Mouse (Mus musculus): ENCODE data around the gene Nap1l1. TPM values are rescaled to one million over a fixed set of nuclear protein-coding genes. Genes with fewer than 3 reads are reported as not detected.
A peak's percentile ranks its signal among the peaks of the same experiment; 100 is the strongest.

Gene Nap1l1
- polyA plus RNA-seq, 1 experiment from 2014 or later = 163 TPM

DNA sequence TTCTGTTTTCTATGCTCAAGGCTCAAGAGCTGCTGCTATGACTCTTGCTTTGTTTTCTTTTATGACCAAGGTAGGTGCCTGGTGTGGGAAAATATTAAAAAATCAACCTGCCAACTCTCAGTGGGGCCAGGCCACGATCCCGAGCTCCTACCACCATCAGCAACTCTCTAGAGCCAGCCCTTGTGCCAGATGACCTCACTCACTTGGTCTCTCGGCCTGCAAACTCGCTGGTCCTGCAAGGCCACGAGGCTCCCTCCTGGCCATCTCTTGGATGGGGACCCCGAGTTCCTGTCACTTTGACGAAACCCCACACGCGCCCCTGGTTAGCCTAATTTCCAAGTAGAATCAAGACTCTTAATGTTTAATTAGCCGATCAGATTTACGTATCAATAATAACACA lies 20.6 kb upstream of the Nap1l1 start:
- Histone ChIP-seq H3K4me3 (ENCODE audit: low read depth, low read length) (no peak overlapping the region), H3K4me1 (ENCODE audit: control insufficient read depth, insufficient read depth, low read length) (no peaks in the 10 kb centered on the region), H3K27me3 (ENCODE audit: control insufficient read depth, insufficient read depth, low read depth, low read length) (no peaks in the 10 kb centered on the region), H3K9ac (ENCODE audit: low read depth, low read length) (no peak overlapping the region), H3K4me2 (ENCODE audit: low read length) (no peak overlapping the region), H3K36me3 (ENCODE audit: control insufficient read depth, insufficient read depth, low read length) (no peaks in the 10 kb centered on the region), H3K27ac (ENCODE audit: low read length) (no peak overlapping the region), H3K9me3 (replicated peaks; ENCODE audit: control insufficient read depth, low read length, poor library complexity, severe bottlenecking) (no peaks in the 10 kb centered on the region)
- no peak for ATAC-seq
- WGBS = 91% methylated on average over 11 of the region's 11 CpGs

DNA sequence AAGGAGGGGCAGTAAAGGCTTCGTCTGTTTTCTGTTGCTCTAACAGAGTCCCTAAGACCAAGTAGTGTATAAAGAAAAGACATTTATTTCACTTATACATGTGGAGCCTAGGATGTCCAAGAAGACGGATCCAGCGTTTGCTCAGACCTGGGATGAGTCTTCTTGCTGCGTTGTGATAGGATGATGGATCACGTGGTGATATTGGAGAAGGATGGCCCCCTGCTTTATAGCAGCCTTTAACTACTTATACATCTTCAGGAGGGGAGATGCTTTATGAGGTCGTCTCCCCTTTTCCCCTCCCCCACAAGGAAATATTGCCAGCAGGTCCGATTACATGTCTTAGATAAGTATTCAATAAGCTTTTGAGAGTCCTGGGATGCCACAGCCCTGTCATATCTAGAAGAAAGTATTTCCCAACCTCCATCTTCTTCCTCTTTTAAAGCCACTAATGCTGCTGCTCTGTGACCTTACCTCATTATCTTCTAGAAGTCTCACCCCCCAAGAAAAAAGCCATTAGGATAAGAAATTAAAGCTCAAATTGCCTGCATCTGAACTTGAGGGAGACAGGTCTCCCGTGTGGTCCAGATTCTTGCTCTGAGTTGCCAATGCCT lies 18.2 kb upstream of the Nap1l1 start:
- Histone ChIP-seq H3K4me2 (ENCODE audit: low read length) (no peak overlapping the region), H3K4me1 (ENCODE audit: control insufficient read depth, insufficient read depth, low read length) (no peaks in the 10 kb centered on the region), H3K4me3 (ENCODE audit: low read depth, low read length) (no peak overlapping the region), H3K9ac (ENCODE audit: low read depth, low read length) (no peak overlapping the region), H3K27ac (ENCODE audit: low read length) (no peak overlapping the region), H3K9me3 (replicated peaks; ENCODE audit: control insufficient read depth, low read length, poor library complexity, severe bottlenecking) (no peaks in the 10 kb centered on the region), H3K27me3 (ENCODE audit: control insufficient read depth, insufficient read depth, low read depth, low read length) (no peaks in the 10 kb centered on the region), H3K36me3 (ENCODE audit: control insufficient read depth, insufficient read depth, low read length) (no peaks in the 10 kb centered on the region)
- 86% methylated on average over 8 of the region's 8 CpGs for WGBS
- ATAC-seq = no peak

DNA sequence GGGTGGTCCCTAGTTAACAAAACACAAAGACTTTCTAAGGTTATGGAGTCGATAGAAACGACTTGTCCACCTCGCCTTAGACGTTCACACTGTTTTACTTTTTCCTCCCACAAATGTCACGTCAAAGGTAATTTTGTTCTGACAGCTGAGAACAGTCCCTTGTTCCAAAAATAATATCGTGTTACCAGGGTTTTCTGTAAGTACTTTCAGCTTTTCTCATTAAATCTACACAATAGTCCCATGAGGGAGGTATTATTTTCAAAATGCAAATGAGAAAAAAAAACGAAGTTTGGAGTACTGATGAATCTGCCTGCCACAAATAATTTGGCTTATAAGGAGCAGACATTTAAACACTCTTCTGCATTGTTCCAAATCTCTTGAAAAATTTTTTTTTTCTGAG lies 14.9 kb upstream of the Nap1l1 start:
- H3K27me3 ChIP-seq (ENCODE audit: control insufficient read depth, insufficient read depth, low read depth, low read length) = no peaks in the 10 kb centered on the region
- H3K9me3 ChIP-seq (replicated peaks; ENCODE audit: control insufficient read depth, low read length, poor library complexity, severe bottlenecking) = no peaks in the 10 kb centered on the region
- H3K36me3 ChIP-seq (ENCODE audit: control insufficient read depth, insufficient read depth, low read length) = no peaks in the 10 kb centered on the region
- no peak overlapping the region for H3K4me2 ChIP-seq (ENCODE audit: low read length)
- WGBS = 68% methylated on average over 7 of the region's 7 CpGs
- no peak for ATAC-seq
- H3K4me1 ChIP-seq (ENCODE audit: control insufficient read depth, insufficient read depth, low read length) = peaks cover 2% of the 10 kb centered on the region; the same call in 1 of the 2 replicates
- H3K9ac ChIP-seq (ENCODE audit: low read depth, low read length) = no peak overlapping the region
- H3K27ac ChIP-seq (ENCODE audit: low read length) = no peak overlapping the region
- no peak overlapping the region for H3K4me3 ChIP-seq (ENCODE audit: low read depth, low read length)

DNA sequence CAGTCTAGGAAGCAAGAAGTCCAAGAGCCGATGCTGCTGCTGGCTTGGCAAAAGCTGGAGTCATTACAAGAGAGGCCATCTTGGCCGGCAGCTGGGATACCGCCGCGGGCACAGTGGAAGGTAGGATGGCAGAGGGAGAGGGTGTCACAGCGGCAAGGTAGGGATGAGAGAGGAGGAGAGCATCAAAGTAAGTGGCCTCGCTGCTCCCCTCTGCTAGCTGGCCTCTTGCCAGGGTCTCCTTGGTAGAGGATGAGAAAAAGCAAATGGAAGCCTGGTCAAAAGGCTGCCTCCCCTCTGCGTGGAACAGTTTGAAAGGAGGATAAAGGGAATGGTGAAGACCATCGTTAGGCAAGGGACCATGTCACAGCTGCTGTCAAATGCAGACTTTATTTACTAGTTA lies 14.0 kb upstream of the Nap1l1 start:
- H3K27me3 ChIP-seq (ENCODE audit: control insufficient read depth, insufficient read depth, low read depth, low read length) = no peaks in the 10 kb centered on the region
- H3K36me3 ChIP-seq (ENCODE audit: control insufficient read depth, insufficient read depth, low read length) = no peaks in the 10 kb centered on the region
- no peaks in the 10 kb centered on the region for H3K9me3 ChIP-seq (replicated peaks; ENCODE audit: control insufficient read depth, low read length, poor library complexity, severe bottlenecking)
- H3K27ac ChIP-seq (ENCODE audit: low read length) = no peak overlapping the region
- no peak overlapping the region for H3K4me2 ChIP-seq (ENCODE audit: low read length)
- peak; percentile 42; the same call in 1 of the 2 replicates for ATAC-seq
- H3K9ac ChIP-seq (ENCODE audit: low read depth, low read length) = no peak overlapping the region
- 61% methylated on average over 9 of the region's 9 CpGs for WGBS
- peaks cover 2% of the 10 kb centered on the region; the same call in 1 of the 2 replicates for H3K4me1 ChIP-seq (ENCODE audit: control insufficient read depth, insufficient read depth, low read length)
- H3K4me3 ChIP-seq (ENCODE audit: low read depth, low read length) = no peak overlapping the region

DNA sequence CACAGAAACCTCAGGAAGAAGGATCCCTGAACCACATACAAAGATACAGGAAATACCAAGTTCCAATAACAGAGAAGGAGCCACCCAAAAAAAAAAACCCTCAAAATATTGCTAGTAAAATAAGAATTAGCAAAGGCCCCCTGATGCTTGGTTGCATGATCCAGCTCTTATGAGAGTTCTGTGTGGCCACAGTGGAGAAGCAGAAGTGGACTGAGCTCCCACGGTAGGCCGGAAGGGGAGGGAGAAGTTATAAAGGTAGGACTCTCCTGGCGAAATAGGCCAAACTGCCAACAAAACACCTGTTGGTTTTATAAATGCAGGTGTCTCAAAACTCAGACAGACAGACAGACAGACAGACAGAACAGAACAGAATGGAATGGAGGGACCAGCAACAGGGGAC lies 13.1 kb upstream of the Nap1l1 start:
- Histone ChIP-seq H3K27me3 (ENCODE audit: control insufficient read depth, insufficient read depth, low read depth, low read length) (no peaks in the 10 kb centered on the region), H3K9ac (ENCODE audit: low read depth, low read length) (no peak overlapping the region), H3K4me3 (ENCODE audit: low read depth, low read length) (no peak overlapping the region), H3K9me3 (replicated peaks; ENCODE audit: control insufficient read depth, low read length, poor library complexity, severe bottlenecking) (no peaks in the 10 kb centered on the region), H3K4me1 (ENCODE audit: control insufficient read depth, insufficient read depth, low read length) (peaks cover 2% of the 10 kb centered on the region; the same call in 1 of the 2 replicates), H3K4me2 (ENCODE audit: low read length) (no peak overlapping the region), H3K36me3 (ENCODE audit: control insufficient read depth, insufficient read depth, low read length) (no peaks in the 10 kb centered on the region), H3K27ac (ENCODE audit: low read length) (no peak overlapping the region)
- WGBS = 75% methylated on average over 3 of the region's 3 CpGs
- ATAC-seq = no peak

DNA sequence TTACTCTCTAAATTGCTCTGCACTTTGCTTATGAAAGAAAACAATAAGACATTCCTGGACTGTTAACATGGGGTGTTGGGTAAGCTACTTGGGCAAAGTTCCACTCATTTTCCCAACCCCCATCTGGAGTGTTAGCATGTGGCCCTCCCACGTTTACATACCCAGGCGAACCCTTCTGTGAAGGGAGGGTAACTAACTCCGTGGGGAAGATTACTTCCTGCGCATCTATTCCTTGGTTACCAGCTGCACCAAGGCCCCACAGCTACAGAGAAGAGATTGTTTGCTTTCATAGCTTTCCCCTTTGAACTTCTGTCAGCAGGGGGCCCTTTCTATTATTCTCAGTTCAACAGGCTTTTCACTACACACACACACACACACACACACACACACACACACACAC lies 12.6 kb upstream of the Nap1l1 start:
- Histone ChIP-seq H3K4me2 (ENCODE audit: low read length) (no peak overlapping the region), H3K9me3 (replicated peaks; ENCODE audit: control insufficient read depth, low read length, poor library complexity, severe bottlenecking) (no peaks in the 10 kb centered on the region), H3K36me3 (ENCODE audit: control insufficient read depth, insufficient read depth, low read length) (no peaks in the 10 kb centered on the region), H3K9ac (ENCODE audit: low read depth, low read length) (no peak overlapping the region), H3K4me1 (ENCODE audit: control insufficient read depth, insufficient read depth, low read length) (peaks cover 2% of the 10 kb centered on the region; the same call in 1 of the 2 replicates), H3K4me3 (ENCODE audit: low read depth, low read length) (no peak overlapping the region), H3K27me3 (ENCODE audit: control insufficient read depth, insufficient read depth, low read depth, low read length) (no peaks in the 10 kb centered on the region), H3K27ac (ENCODE audit: low read length) (no peak overlapping the region)
- WGBS = 5% methylated on average over 4 of the region's 4 CpGs
- ATAC-seq = no peak

DNA sequence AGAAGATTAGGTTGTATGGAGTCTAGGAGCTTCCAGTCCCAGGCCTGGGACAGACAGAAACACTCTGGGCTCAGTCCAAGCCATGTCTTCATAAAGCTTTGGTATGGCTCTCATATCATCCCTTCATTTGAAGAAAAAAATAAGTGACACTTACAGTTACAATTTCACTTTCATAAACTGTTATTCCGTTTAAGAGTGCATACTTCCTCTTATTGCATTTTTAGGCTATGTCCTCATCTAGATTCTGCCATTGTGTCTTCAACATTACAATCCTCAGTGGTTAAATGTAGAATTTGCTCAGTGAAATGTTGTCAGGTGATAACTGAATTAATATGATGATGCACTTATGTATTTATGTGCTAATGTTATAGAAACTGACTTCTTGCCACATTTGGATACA lies 8.2 kb upstream of the Nap1l1 start:
- H3K9me3 ChIP-seq (replicated peaks; ENCODE audit: control insufficient read depth, low read length, poor library complexity, severe bottlenecking) = no peaks in the 10 kb centered on the region
- peaks cover 2% of the 10 kb centered on the region; the same call in 1 of the 2 replicates for H3K4me1 ChIP-seq (ENCODE audit: control insufficient read depth, insufficient read depth, low read length)
- H3K27me3 ChIP-seq (ENCODE audit: control insufficient read depth, insufficient read depth, low read depth, low read length) = no peaks in the 10 kb centered on the region
- no peaks in the 10 kb centered on the region for H3K36me3 ChIP-seq (ENCODE audit: control insufficient read depth, insufficient read depth, low read length)
- 98% methylated on average over 1 of the region's 1 CpGs for WGBS
- H3K27ac ChIP-seq (ENCODE audit: low read length) = no peak overlapping the region
- no peak for ATAC-seq
- no peak overlapping the region for H3K9ac ChIP-seq (ENCODE audit: low read depth, low read length)
- no peak overlapping the region for H3K4me3 ChIP-seq (ENCODE audit: low read depth, low read length)
- no peak overlapping the region for H3K4me2 ChIP-seq (ENCODE audit: low read length)

DNA sequence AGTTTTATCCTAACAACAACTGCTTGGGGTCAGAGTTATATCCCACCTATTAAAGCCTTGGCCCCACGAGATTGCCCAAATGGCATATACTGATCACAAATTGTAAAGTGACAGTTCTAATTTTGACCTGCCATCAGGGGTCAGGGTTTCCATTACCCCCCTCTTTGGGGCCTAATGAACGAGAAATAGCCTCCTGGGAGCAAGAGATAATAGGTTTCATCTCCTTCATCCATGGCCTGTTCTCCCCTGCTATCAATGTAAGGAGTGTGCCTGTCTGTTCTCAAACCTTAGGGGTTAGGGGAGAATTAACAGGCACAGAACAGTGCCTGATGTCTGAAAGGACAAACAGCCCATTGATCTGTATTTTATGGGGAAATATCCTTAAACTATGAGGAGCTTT lies 7.6 kb upstream of the Nap1l1 start:
- Histone ChIP-seq H3K27ac (ENCODE audit: low read length) (no peak overlapping the region), H3K9ac (ENCODE audit: low read depth, low read length) (no peak overlapping the region), H3K36me3 (ENCODE audit: control insufficient read depth, insufficient read depth, low read length) (no peaks in the 10 kb centered on the region), H3K4me1 (ENCODE audit: control insufficient read depth, insufficient read depth, low read length) (peaks cover 1% of the 10 kb centered on the region; the same call in 1 of the 2 replicates), H3K27me3 (ENCODE audit: control insufficient read depth, insufficient read depth, low read depth, low read length) (no peaks in the 10 kb centered on the region), H3K4me3 (ENCODE audit: low read depth, low read length) (no peak overlapping the region), H3K9me3 (replicated peaks; ENCODE audit: control insufficient read depth, low read length, poor library complexity, severe bottlenecking) (no peaks in the 10 kb centered on the region), H3K4me2 (ENCODE audit: low read length) (no peak overlapping the region)
- 53% methylated on average over 2 of the region's 2 CpGs for WGBS
- ATAC-seq = no peak

DNA sequence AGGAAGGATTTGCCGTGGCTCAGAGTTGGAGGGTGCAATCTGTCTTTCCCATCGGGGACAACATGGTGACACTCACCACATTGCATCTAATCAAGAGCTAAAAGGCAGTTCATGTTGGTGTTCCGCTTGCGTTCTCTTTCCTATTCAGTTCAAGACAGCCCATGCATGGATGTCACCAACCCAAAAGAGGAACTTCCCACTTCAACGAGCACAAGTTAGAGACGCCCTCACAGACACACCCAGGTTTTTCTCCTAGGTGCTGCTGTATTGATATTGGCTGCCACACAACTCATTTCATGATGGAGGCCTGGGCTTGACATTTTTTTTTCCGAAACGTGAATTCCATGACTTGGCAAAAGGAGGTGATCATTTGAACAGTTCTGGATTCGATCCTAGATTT lies 1.9 kb upstream of the Nap1l1 start:
- no peak overlapping the region for H3K4me2 ChIP-seq (ENCODE audit: low read length)
- no peaks in the 10 kb centered on the region for H3K9me3 ChIP-seq (replicated peaks; ENCODE audit: control insufficient read depth, low read length, poor library complexity, severe bottlenecking)
- H3K36me3 ChIP-seq (ENCODE audit: control insufficient read depth, insufficient read depth, low read length) = no peaks in the 10 kb centered on the region
- no peak overlapping the region for H3K4me3 ChIP-seq (ENCODE audit: low read depth, low read length)
- H3K4me1 ChIP-seq (ENCODE audit: control insufficient read depth, insufficient read depth, low read length) = peaks cover 28% of the 10 kb centered on the region
- ATAC-seq = no peak
- H3K9ac ChIP-seq (ENCODE audit: low read depth, low read length) = no peak overlapping the region
- 88% methylated on average over 9 of the region's 9 CpGs for WGBS
- no peak overlapping the region for H3K27ac ChIP-seq (ENCODE audit: low read length)
- H3K27me3 ChIP-seq (ENCODE audit: control insufficient read depth, insufficient read depth, low read depth, low read length) = no peaks in the 10 kb centered on the region
